Mouse (Mus musculus) olfactory bulb, adult 2 months (tissue): ENCODE results near the gene Map2k3. TPM values are rescaled to one million over a fixed set of nuclear protein-coding genes. Genes with fewer than 3 reads are reported as not detected.
"Not testable (repeated sequence)": the region's sequence is repeated elsewhere in the genome, so short reads cannot be mapped to it uniquely, and the experiment has no call there.

ENCODE experiments used
- H3K27ac ChIP-seq: fragments of 200-500 bp; 2 replicates; pipeline ENCODE4 v1.5.1; 2012; ENCODE audit warnings: low read depth, low read length; ENCODE audit not compliant: insufficient read depth
- H3K4me1 ChIP-seq: fragments of 200-500 bp; 2 replicates; pipeline ENCODE4 v1.6.1; 2012; ENCODE audit warnings: low read length; ENCODE audit not compliant: control insufficient read depth, insufficient read depth
- H3K4me3 ChIP-seq: fragments of 200-500 bp; 2 replicates; pipeline ENCODE4 v1.5.1; 2012; ENCODE audit warnings: mild to moderate bottlenecking, low read depth, low read length, moderate library complexity; ENCODE audit not compliant: insufficient read depth
- CTCF ChIP-seq: fragments of 200-500 bp; IDR thresholded peaks from 2 replicates; pipeline ENCODE4 v1.5.1; 2012; ENCODE audit warnings: low read depth, mild to moderate bottlenecking, low read length, moderate library complexity; ENCODE audit not compliant: insufficient read depth
- POLR2A ChIP-seq: fragments of 200-500 bp; IDR thresholded peaks from 2 replicates; pipeline ENCODE4 v1.6.1; 2012; ENCODE audit warnings: mild to moderate bottlenecking, low read depth, low read length, moderate library complexity; ENCODE audit not compliant: insufficient read depth
- WGBS: fragments of 180-500 bp; shearing (Covaris S2); methylation state at CpG from one replicate; pipeline ENCODE4 v1.1.7; 2018; 5-methylcytosine and 5-hydroxymethylcytosine counted together
- polyA plus RNA-seq: library from polyadenylated mRNA; stranded (reverse); fragments of >200 nt; gene quantifications from 2 replicates; pipeline ENCODE4 v1.2.4, GENCODE M21; 2012; ENCODE audit warnings: low replicate concordance; ENCODE audit not compliant: missing spikeins, insufficient read depth, insufficient read length

Map2k3 gene
- not detected in 2 replicates for polyA plus RNA-seq

GRCm38 (mm10) chr11:60931869-60932481, at the start of gene Map2k3:
TSS of gene Map2k3 (plus strand) at chr11:60932033.
- Histone ChIP-seq H3K4me1 (peaks cover 38% of the 10 kb centered on the region), H3K27ac (no peak within 1 kb of the TSS), H3K4me3 (peak within 1 kb of the TSS; percentile 59)
- TF ChIP-seq CTCF = no peak
- peak; percentile 63; the same call in 1 of the 2 replicates for TF ChIP-seq POLR2A
- WGBS = under 1% methylated on average over 59 of the region's 59 CpGs

- TF ChIP-seq POLR2A = no peak
- TF ChIP-seq CTCF = no peak
- H3K27ac ChIP-seq = no peak overlapping the region
- no peak overlapping the region for H3K4me3 ChIP-seq
- no peaks in the 10 kb centered on the region for H3K4me1 ChIP-seq
- 79% methylated on average over 3 of the region's 3 CpGs for WGBS
These were observed 49.4 kb upstream of the Map2k3 start for GRCm38 (mm10) chr11:60882386-60882785.

DNA sequence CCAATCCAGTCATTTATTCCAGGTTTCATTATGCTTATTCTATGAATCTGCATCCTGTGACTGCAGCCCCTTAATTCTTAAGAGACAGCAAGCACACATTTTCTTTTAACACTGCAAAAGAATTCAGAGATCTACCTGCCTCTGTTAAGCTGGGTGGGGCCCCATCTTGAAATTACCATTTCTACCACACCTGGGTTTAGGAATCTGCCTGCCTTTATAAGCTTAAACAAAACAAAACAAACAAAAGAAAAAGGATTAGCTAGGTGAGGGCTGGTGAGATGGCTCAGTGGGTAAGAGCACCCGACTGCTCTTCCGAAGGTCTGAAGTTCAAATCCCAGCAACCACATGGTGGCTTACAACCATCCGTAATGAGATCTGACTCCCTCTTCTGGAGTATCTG, 44.8 kb upstream of the Map2k3 start:
- H3K4me1 ChIP-seq, H3K4me3 ChIP-seq, H3K27ac ChIP-seq: not testable (repeated sequence)
- WGBS = 92% methylated on average over 3 of the region's 3 CpGs

DNA sequence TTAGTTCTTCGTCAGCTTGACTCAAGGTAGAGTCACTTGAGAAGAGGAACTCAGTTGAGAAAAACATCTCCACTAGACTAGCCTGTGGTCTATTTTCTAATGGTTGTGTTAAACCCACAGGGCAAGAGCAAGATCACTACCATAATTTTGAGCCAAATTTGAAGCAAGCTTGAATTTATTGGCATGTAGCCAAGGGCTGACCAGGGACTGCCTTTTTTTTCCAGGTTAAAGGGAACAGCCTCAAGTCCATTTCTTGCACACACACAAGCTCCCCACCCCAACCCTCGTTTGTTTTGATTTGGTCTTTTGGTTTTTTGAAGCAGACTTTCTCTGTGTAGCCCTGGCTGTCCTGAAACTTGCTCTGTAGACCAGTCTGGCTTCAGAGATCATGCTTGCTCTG, 42.0 kb upstream of the Map2k3 start:
- Histone ChIP-seq H3K27ac (no peak overlapping the region), H3K4me3 (no peak overlapping the region), H3K4me1 (no peaks in the 10 kb centered on the region)
- 66% methylated on average over 2 of the region's 2 CpGs for WGBS
- no peak for TF ChIP-seq POLR2A
- no peak for TF ChIP-seq CTCF

- TF ChIP-seq POLR2A (no peak), CTCF (no peak)
- 76% methylated on average over 6 of the region's 6 CpGs for WGBS
These were observed 41.5 kb upstream of the Map2k3 start for GRCm38 (mm10) chr11:60890286-60890685.

DNA sequence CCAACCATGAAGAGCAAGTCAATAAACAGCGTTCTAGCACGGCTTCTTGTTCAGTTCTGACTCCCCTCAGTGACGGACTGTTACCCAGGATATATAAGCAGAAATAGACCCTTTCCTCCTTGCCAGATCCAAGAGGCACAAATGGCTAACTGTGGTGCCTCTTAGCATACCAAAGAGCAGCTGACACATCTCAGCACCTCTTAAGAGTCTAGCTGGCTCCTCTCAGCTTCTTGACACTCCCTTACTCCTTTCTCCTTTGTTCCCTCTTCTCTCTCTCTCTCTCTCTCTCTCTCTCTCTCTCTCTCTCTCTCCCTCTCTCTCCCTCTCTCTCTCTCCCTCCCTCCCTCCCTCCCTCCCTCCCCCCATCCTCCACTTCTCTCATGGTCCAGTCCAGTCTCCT, 41.1 kb upstream of the Map2k3 start:
- WGBS = 66% methylated on average over 3 of the region's 3 CpGs
- no peaks in the 10 kb centered on the region for H3K4me1 ChIP-seq
- no peak overlapping the region for H3K27ac ChIP-seq
- TF ChIP-seq CTCF (no peak), POLR2A (no peak)
- no peak overlapping the region for H3K4me3 ChIP-seq

More at GRCm38 (mm10) chr11:60890286-60890685, 41.5 kb upstream of the Map2k3 start:
- Histone ChIP-seq H3K4me1 (no peaks in the 10 kb centered on the region), H3K27ac (no peak overlapping the region), H3K4me3 (no peak overlapping the region)

DNA sequence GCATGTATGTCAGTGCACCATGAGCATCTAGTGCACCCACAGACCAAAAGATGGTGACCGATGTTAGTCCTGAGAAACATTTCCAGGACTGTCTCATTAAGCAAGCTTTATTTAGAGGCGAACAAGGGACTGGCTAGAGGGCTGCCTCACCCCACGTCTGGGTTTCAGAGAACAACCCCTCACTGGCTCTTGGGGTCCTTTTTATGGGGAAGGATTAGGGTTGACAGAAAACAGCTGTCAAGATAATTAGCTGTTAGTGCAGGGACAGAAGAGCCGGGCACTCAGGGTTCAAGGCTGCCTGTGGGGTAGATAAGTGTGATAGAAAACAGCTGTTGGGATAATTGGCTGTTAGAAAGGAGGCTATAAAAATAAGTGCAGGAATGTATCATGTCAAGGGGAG, 35.9 kb upstream of the Map2k3 start:
- H3K4me1 ChIP-seq = no peaks in the 10 kb centered on the region
- H3K27ac ChIP-seq = no peak overlapping the region
- TF ChIP-seq CTCF = no peak
- no peak for TF ChIP-seq POLR2A
- H3K4me3 ChIP-seq = no peak overlapping the region
- 18% methylated on average over 4 of the region's 4 CpGs for WGBS

DNA sequence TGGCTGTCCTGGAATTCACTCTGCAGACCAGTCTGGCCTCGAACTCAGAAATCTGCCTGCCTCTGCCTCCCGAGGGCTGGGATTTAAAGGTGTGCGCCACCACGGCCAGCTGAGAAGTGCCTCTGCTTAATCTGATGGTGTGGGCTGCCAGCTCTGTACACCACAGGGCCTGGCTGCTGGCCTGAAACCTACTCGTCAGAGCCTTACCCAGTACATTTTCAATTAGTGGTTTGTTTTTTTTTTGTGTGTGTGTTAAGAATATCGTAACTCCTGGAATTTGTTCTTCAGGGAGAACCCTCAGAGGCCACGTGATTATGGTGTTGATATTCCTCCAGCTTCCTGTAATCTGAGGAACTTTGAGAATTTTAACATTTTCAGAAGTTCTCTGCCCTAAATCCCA, 29.8 kb upstream of the Map2k3 start:
- TF ChIP-seq CTCF (no peak), POLR2A (no peak)
- WGBS = 77% methylated on average over 7 of the region's 7 CpGs

DNA sequence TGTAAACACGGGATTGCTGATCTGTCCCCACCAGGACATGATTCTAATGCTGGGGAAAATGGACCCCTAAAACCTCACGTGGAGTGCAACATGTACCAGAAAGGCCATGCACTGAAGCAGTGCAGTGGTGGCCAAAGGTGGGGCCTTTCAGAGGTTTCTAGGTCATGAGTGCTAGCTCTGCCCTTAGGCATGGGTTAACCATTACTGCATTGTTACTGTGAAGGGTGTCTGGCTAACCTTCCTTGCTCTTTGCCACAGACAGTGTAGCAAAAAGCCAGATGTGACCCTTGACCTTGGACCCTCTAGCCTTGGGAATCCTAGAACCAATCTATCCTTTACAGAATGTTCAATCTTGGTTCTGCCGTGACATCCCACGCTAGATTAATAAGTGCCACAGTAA, 29.3 kb upstream of the Map2k3 start:
- TF ChIP-seq POLR2A (no peak), CTCF (no peak)
- Histone ChIP-seq H3K27ac (no peak overlapping the region), H3K4me1 (no peaks in the 10 kb centered on the region), H3K4me3 (no peak overlapping the region)
- 77% methylated on average over 4 of the region's 4 CpGs for WGBS

More for the DNA sequence above, 29.8 kb upstream of the Map2k3 start:
- Histone ChIP-seq H3K4me3 (no peak overlapping the region), H3K4me1 (no peaks in the 10 kb centered on the region), H3K27ac (no peak overlapping the region)

DNA sequence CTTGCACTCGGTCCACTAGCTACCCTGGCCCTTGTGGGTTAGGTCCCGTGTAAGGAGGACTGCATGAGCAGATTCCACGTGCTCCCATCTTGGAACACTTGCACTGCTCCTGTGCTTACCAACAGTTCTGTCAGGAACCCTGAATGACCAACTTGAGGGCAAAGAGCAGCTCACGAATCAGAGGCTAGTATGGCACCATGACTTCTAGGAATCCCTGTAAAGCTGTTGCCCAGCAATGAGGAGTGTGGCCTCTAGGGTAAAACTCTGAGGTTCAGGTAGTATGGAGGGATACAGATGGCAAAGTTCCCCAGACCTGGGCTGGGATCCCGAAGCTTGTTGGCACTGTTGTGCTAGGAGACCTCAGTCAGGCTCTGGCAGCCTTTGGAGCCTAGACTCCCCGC, 28.2 kb upstream of the Map2k3 start:
- Histone ChIP-seq H3K4me1 (no peaks in the 10 kb centered on the region), H3K4me3 (no peak overlapping the region)
- 75% methylated on average over 6 of the region's 6 CpGs for WGBS

More for the DNA sequence above, 28.2 kb upstream of the Map2k3 start:
- TF ChIP-seq CTCF (no peak), POLR2A (no peak)
- no peak overlapping the region for H3K27ac ChIP-seq
